Mouse (Mus musculus) left cerebral cortex, adult 9 months (tissue): ENCODE measurements at regions not wholly inside any gene's neighbourhood (a gene's known extent, or its start where the extent isn't known, plus 50 kb on each side); places are given as distances from the start of the nearest gene placed in this dataset.

Experiments
- DNase-seq, 2 experiments: peaks; one replicate each; pipeline ENCODE4 v3.0.0; 2022; ENCODE audit warnings: low spot score in 2 of 2

DNA sequence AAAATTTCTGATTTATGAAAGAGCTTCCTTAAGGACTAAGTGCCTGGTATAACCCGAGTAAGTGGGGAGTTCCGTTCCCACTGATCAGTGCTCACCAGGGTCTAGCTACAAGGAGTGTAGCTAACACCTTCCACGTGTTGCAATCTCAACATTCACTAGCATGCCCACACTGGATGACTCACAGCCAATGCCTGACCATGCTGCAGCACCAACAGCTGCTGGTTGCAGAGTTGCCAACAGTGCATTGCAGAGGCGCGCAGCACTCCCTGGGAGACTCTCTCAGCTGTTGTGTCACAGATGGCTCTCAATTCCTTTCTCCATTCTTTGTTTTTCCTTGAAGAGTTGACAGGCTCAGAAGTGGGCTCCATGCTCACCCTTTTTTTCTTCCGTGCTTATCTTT is 787.5 kb upstream of the Tenm3 start:
- peak; percentile 11 to 50 for DNase-seq

GRCm38 (mm10) chr8:49627966-49628495 is 784.3 kb upstream of the Tenm3 start:
- no peak for DNase-seq

GRCm38 (mm10) chr8:49595501-49595900 is 751.8 kb upstream of the Tenm3 start:
- no peak for DNase-seq

DNA sequence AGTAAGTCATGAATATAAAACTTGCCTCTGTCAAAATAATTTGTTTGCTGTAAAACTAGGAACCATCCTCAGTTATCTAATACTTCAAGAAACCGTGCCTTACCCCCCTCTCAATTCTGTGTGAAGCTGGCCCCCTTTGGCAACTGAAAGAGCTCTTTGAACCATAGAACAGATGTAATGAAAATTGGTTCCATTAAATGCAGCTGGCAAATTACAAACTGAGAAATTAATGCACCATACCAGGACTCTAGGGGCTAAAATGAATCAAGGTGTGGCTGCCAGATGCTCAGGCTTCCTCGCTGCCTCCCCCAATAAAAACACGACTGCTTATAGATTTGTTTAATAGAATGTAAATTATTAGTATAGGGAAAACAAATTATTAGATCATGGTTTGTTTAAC is 723.7 kb upstream of the Tenm3 start:
- DNase-seq: no peak

GRCm38 (mm10) chr8:49563499-49564279 is 719.9 kb upstream of the Tenm3 start:
- no peak for DNase-seq

DNA sequence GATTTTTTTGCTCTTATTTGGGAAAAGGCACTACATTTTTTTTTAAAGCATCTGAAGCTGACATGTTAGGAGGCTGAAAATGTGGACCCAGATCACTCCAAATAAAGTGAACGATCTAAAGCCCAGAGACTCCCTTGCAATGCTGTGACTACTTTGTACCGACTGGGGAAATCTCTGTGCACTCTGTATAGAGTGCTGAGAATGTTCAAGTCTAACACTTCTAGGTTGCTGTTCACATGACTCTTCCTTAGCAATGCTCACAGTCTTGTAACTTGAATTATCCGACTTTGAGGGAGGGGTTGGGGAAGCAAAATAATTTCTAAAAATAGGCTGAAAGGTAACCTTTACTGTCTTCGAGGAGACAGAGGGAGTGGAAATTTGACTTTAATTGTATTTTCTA is 719.2 kb upstream of the Tenm3 start:
- no peak for DNase-seq

GRCm38 (mm10) chr8:49555724-49556457 is 712.1 kb upstream of the Tenm3 start:
- no peak for DNase-seq

- no peak for DNase-seq
Measured at GRCm38 (mm10) chr8:49553175-49553574, 709.4 kb upstream of the Tenm3 start.

DNA sequence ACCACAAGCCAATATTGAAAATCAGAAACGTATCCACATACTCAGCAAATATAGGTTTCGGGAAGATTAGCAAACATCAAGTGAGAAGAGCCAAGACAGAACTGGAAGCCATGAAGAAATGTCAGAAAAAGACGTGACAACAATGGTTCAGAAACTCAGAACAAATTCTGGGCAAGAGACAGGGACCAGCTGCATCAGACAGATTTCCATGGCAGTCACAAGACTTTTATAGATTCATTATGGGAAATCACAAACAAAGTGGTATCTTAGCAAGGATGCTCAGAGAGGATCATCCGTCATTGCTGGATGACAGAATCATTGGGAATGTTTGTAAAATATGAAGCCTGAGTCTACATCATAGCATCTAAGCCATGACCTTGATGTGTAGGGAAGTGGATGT is 699.6 kb upstream of the Tenm3 start:
- DNase-seq: no peak

DNA sequence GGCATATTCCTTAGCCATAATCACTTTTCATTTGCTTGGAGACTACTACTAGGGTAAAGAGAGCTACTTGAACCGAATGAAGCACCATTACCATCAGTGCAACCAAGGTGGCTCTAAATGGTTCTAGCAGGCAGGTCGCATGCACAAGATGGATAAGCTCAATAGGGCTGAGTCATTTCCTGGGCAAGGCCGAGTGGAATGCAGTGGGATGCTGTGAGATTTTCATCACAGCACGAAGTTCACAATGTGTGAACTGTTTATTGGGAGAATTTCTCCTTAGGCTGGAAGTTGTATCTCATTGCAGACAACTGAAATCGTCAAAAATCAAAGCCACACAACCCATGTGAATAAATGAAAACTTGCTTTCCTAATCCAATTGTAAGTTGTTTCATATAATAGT is 697.6 kb upstream of the Tenm3 start:
- no peak for DNase-seq

DNA sequence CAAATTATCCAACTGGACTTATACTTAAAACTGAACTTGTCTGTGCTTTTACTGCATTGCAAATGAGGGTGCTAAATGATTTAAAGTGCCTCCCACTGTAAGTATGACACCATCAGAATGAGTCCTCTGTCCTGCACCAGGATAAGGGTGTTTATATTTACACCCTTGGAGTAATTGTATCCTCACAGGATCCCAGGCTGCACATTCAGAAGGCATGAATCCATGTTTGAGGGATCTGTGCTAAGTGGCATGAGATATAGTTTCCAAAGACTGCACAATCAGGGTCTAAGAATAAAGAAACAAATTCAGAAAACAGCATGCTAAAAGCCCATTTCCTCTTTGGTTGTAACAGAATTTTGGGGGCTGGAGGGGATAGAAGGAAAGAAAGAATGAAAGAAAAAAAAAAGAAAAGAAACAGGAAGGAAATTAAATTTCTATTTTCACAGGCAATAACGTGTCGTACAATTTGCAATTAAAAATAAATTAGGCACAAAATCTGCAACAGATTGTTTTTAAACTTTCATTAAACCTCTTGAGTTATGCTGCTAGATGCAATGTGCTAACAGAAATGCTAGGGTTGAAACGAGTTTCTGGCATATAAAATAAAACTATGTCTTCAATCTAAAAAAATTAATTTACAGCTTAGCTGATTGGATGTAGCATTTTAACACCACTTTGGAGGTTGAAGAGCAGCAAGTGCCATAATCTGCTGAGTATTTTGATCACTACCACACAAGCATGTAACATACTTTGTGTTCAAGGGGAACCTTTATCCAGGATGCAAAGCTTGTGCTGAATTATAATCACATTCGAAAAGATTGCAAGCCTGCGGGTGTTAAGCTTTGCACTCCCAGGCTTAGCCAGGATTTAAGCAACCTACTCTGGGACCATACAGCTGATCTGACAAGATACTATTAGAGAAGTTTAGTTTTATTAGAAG is 689.9 kb upstream of the Tenm3 start:
- DNase-seq: no peak

DNA sequence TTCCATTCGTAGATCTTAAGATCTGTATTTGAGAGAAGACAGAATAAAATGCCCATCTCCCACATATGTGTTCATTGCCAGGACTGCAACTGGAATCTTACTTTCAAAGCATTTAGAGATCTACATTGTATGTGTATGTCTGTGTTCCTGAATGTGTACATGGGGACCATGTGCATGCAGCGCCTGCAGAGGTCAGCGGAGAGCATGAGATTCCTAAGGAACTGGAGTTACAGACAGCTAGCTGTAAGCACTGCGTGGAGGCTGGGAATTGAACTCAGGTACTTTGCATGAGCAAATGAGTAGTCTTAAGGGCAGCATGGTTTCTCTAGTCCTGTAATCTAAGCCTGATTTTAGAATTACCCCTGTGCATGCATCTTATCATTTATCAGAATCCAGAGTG is 685.5 kb upstream of the Tenm3 start:
- no peak for DNase-seq

GRCm38 (mm10) chr8:49492906-49493305 is 649.2 kb upstream of the Tenm3 start:
- DNase-seq: no peak

- no peak for DNase-seq
Measured at GRCm38 (mm10) chr8:49485284-49485683, 641.5 kb upstream of the Tenm3 start.

GRCm38 (mm10) chr8:49481476-49481992 is 637.8 kb upstream of the Tenm3 start:
- no peak for DNase-seq

DNA sequence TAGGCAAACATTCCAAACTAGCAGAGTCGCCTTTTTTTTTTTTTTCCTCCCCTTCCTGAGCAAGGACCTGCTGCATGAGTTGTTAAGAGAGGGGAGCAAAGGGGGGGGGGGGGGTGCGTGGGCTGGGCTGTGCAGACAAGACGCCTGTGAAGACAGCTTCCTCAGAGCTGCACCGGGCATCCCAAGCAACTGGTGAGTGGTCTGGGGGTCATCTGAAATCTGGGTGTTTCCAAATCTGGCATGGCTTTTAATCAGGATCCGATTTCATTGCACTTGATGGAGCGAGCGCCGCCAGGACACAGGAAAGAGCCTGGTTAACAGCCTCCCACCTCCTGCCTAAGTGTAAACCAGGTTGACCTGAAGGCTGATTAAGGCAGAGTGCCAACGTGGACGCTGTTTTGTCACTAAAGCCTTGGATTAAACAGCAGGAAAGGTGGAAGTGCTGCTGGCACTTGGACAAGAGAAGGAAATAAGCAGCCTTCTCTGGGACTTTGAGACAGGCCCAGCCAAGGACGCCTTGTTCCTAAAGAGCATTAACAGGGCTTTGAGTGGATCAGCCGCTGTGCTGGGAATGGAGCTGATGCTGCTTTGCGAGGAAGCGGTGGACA is 622.3 kb upstream of the Tenm3 start:
- DNase-seq: no peak

GRCm38 (mm10) chr8:49465070-49465469 is 621.3 kb upstream of the Tenm3 start:
- DNase-seq: no peak

DNA sequence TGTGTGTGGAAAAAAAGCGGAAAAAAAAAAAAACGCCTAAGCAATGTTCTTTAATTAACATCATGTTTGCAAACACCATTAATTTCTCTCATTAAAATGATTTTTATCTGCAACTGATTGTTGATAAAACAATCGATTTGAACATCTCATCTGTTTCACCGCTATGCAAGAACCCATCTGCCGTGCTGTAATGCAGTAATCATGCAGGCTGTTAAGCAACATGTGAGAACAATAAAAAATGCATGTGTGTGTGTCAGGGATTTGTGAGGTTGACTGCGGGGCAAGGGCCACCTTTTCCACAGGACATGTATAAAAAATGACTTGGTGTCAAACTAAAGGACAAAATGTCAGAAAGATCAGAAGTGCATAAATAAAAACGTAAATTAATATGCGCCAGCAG is 618.9 kb upstream of the Tenm3 start:
- no peak for DNase-seq

DNA sequence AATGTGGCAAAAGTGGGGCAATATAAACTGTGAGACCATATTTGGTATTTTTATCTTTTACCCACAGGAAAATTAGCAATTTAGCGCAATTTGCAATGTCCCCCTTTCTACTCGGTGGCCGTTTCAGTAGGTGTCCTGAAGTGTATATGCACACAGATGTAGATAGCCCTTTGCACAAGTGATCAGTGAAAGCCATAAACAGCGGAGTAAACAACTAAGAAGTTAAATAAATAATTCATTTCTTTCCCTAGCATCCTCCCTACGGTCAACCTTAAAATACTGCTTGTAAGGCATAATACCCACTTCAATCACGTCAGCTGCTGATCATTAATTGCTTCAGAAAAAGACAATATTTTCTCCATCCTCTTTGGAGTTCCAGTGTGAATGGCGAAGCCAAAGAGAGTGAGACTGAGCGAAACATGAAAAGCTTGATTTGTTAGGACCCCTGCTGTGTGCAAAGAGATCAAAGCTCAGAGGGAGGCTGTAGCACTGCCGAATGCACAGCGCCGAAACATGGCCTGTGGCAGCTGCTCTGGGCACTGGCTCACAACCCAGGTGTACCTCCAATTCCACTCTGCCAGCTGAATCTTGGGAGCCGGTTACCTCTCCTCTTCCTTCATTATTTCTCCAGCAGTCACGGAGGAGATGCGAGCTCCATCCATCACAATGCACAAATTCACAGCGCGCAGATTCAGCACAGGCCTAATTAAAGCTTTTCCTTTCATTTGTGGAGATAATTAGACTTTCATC is 618.1 kb upstream of the Tenm3 start:
- DNase-seq: no peak

GRCm38 (mm10) chr8:49445444-49445843 is 601.7 kb upstream of the Tenm3 start:
- DNase-seq: no peak

DNA sequence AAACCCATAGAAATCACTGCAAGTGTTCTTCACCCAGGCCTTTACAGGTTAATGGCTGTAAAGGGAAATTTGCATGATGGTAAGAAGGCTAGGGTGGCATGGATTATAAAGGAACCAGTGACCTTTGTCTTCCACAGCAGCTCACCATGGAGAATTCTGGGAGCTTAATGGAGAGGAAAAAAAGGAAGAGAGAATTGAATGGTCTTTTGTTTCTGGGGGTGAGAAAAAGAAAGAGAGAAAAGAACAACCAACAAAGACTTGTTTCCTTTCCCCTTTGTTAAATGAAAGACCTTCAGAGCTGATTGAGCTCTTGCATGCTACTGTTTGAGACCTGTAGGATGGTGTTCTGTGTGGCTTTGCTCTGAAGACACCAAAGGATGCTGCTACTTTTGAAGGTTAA is 597.5 kb upstream of the Tenm3 start:
- no peak for DNase-seq
